Mouse (Mus musculus) forebrain, embryonic 14.5 days (tissue): ENCODE measurements at regions not wholly inside any gene's neighbourhood (a gene's known extent, or its start where the extent isn't known, plus 50 kb on each side); places are given as distances from the start of the nearest gene placed in this dataset.

Experiments used
- ATAC-seq: fragments of 200-750 bp; cut with Nextera tagmentation; 2 replicates; pipeline ENCODE4 v1.8.0; 2017; ENCODE audit warnings: mild to moderate bottlenecking, moderate library complexity
- DNase-seq: peaks from one replicate; pipeline ENCODE4 v3.0.0-alpha.2; 2015; ENCODE audit warnings: low spot score
- H3K27ac ChIP-seq: fragments of 300-500 bp; sonication (generic); 2 replicates; pipeline ENCODE4 v1.5.1; 2014; ENCODE audit warnings: low read depth, mild to moderate bottlenecking, control low read depth, low read length, moderate library complexity
- H3K27me3 ChIP-seq: fragments of 300-500 bp; sonication (generic); replicated peaks from 2 replicates; pipeline ENCODE4 v1.6.1; 2014; ENCODE audit warnings: low read length, control low read depth, mixed read lengths; ENCODE audit not compliant: control insufficient read depth, insufficient read depth
- H3K36me3 ChIP-seq: fragments of 300-500 bp; sonication (generic); 2 replicates; pipeline ENCODE4 v1.6.1; 2014; ENCODE audit warnings: low read length, control low read depth; ENCODE audit not compliant: control insufficient read depth, insufficient read depth
- H3K4me1 ChIP-seq: fragments of 300-500 bp; sonication (generic); 2 replicates; pipeline ENCODE4 v1.6.1; 2014; ENCODE audit warnings: antibody characterized with exemption, low read length, control low read depth; ENCODE audit not compliant: control insufficient read depth, insufficient read depth
- H3K4me2 ChIP-seq: fragments of 300-500 bp; sonication (generic); 2 replicates; pipeline ENCODE4 v1.6.1; 2014; ENCODE audit warnings: mild to moderate bottlenecking, control low read depth, low read length
- H3K4me3 ChIP-seq: fragments of 300-500 bp; sonication (generic); 2 replicates; pipeline ENCODE4 v1.5.1; 2014; ENCODE audit warnings: low read depth, low read length, control low read depth
- H3K9ac ChIP-seq: fragments of 300-500 bp; sonication (generic); 2 replicates; pipeline ENCODE4 v1.6.1; 2014; ENCODE audit warnings: mild to moderate bottlenecking, low read length, control low read depth, moderate library complexity
- H3K9me3 ChIP-seq: fragments of 300-500 bp; sonication (generic); replicated peaks from 2 replicates; pipeline ENCODE4 v1.6.1; 2016; ENCODE audit warnings: low read length, control low read depth, mixed read lengths; ENCODE audit not compliant: control insufficient read depth
- WGBS: fragments of 180-500 bp; shearing (Covaris S2); extraction: QIAGEN DNeasy Blood & Tissue Kit; methylation state at CpG from one replicate; pipeline ENCODE4 v1.1.7; 2014; 5-methylcytosine and 5-hydroxymethylcytosine counted together

GRCm38 (mm10) chr12:25200161-25200560 is 103.2 kb upstream of the Id2 start:
- Histone ChIP-seq H3K9ac (no peak overlapping the region), H3K27me3 (no peaks in the 10 kb centered on the region), H3K27ac (no peak overlapping the region), H3K4me3 (no peak overlapping the region), H3K4me2 (no peak overlapping the region), H3K4me1 (no peaks in the 10 kb centered on the region), H3K9me3 (no peaks in the 10 kb centered on the region), H3K36me3 (no peaks in the 10 kb centered on the region)
- DNase-seq (peak; percentile 63), ATAC-seq (no peak; the same call in 1 of the 2 replicates)
- WGBS: 80% methylated on average over 4 of the region's 4 CpGs

- Histone ChIP-seq H3K27me3 (no peaks in the 10 kb centered on the region), H3K9ac (no peak overlapping the region), H3K27ac (no peak overlapping the region), H3K4me2 (no peak overlapping the region), H3K4me3 (no peak overlapping the region), H3K36me3 (no peaks in the 10 kb centered on the region), H3K9me3 (no peaks in the 10 kb centered on the region), H3K4me1 (no peaks in the 10 kb centered on the region)
- no peak for ATAC-seq
- 48% methylated on average over 3 of the region's 4 CpGs for WGBS
- no peak for DNase-seq
Observed at GRCm38 (mm10) chr12:25197757-25198156, 100.8 kb upstream of the Id2 start.

GRCm38 (mm10) chr12:25196022-25196421 is 99.1 kb upstream of the Id2 start:
- H3K4me2 ChIP-seq: no peak overlapping the region
- ATAC-seq (no peak), DNase-seq (no peak)
- 94% methylated on average over 4 of the region's 4 CpGs for WGBS
- H3K9ac ChIP-seq: no peak overlapping the region
- H3K36me3 ChIP-seq: no peaks in the 10 kb centered on the region
- no peaks in the 10 kb centered on the region for H3K4me1 ChIP-seq
- H3K4me3 ChIP-seq: no peak overlapping the region
- H3K9me3 ChIP-seq: no peaks in the 10 kb centered on the region
- no peaks in the 10 kb centered on the region for H3K27me3 ChIP-seq
- no peak overlapping the region for H3K27ac ChIP-seq

- Histone ChIP-seq H3K4me2 (no peak overlapping the region), H3K27ac (no peak overlapping the region), H3K36me3 (no peaks in the 10 kb centered on the region), H3K4me3 (no peak overlapping the region), H3K4me1 (no peaks in the 10 kb centered on the region), H3K9me3 (no peaks in the 10 kb centered on the region), H3K27me3 (no peaks in the 10 kb centered on the region), H3K9ac (no peak overlapping the region)
- WGBS: 93% methylated on average over 6 of the region's 6 CpGs
- no peak for ATAC-seq
- DNase-seq: no peak
Observed at GRCm38 (mm10) chr12:25192216-25192615, 95.3 kb upstream of the Id2 start.

GRCm38 (mm10) chr12:25190360-25190759 is 93.4 kb upstream of the Id2 start:
- no peak overlapping the region for H3K9ac ChIP-seq
- H3K27me3 ChIP-seq: no peaks in the 10 kb centered on the region
- no peak overlapping the region for H3K27ac ChIP-seq
- H3K4me2 ChIP-seq: no peak overlapping the region
- ATAC-seq (no peak), DNase-seq (no peak)
- H3K4me3 ChIP-seq: no peak overlapping the region
- no peaks in the 10 kb centered on the region for H3K9me3 ChIP-seq
- H3K4me1 ChIP-seq: no peaks in the 10 kb centered on the region
- H3K36me3 ChIP-seq: no peaks in the 10 kb centered on the region
- WGBS: 81% methylated on average over 6 of the region's 6 CpGs

- H3K36me3 ChIP-seq: no peaks in the 10 kb centered on the region
- no peak overlapping the region for H3K27ac ChIP-seq
- H3K4me1 ChIP-seq: no peaks in the 10 kb centered on the region
- DNase-seq: peak; percentile 41
- ATAC-seq: peak; percentile 26; the same call in 1 of the 2 replicates
- no peak overlapping the region for H3K4me3 ChIP-seq
- no peak overlapping the region for H3K9ac ChIP-seq
- H3K9me3 ChIP-seq: no peaks in the 10 kb centered on the region
- WGBS: 74% methylated on average over 16 of the region's 16 CpGs
- H3K27me3 ChIP-seq: no peaks in the 10 kb centered on the region
- H3K4me2 ChIP-seq: no peak overlapping the region
Observed at GRCm38 (mm10) chr12:25189174-25189761, 92.3 kb upstream of the Id2 start.

- no peak overlapping the region for H3K4me3 ChIP-seq
- H3K9me3 ChIP-seq: no peaks in the 10 kb centered on the region
- DNase-seq (no peak), ATAC-seq (no peak)
- WGBS: 76% methylated on average over 3 of the region's 3 CpGs
- no peaks in the 10 kb centered on the region for H3K4me1 ChIP-seq
- H3K27me3 ChIP-seq: no peaks in the 10 kb centered on the region
- no peak overlapping the region for H3K4me2 ChIP-seq
- H3K9ac ChIP-seq: no peak overlapping the region
- no peaks in the 10 kb centered on the region for H3K36me3 ChIP-seq
- H3K27ac ChIP-seq: no peak overlapping the region
Observed at GRCm38 (mm10) chr12:25188556-25188955, 91.6 kb upstream of the Id2 start.

GRCm38 (mm10) chr12:25187216-25187615 is 90.3 kb upstream of the Id2 start:
- no peaks in the 10 kb centered on the region for H3K4me1 ChIP-seq
- ATAC-seq (no peak), DNase-seq (no peak)
- H3K4me3 ChIP-seq: no peak overlapping the region
- H3K27ac ChIP-seq: no peak overlapping the region
- no peak overlapping the region for H3K9ac ChIP-seq
- no peaks in the 10 kb centered on the region for H3K9me3 ChIP-seq
- H3K4me2 ChIP-seq: no peak overlapping the region
- 72% methylated on average over 3 of the region's 3 CpGs for WGBS
- no peaks in the 10 kb centered on the region for H3K36me3 ChIP-seq
- no peaks in the 10 kb centered on the region for H3K27me3 ChIP-seq

- Histone ChIP-seq H3K4me1 (no peaks in the 10 kb centered on the region), H3K36me3 (no peaks in the 10 kb centered on the region), H3K27ac (no peak overlapping the region), H3K9me3 (no peaks in the 10 kb centered on the region), H3K27me3 (no peaks in the 10 kb centered on the region), H3K9ac (no peak overlapping the region), H3K4me3 (no peak overlapping the region), H3K4me2 (no peak overlapping the region)
- DNase-seq: no peak
- 94% methylated on average over 4 of the region's 4 CpGs for WGBS
- ATAC-seq: no peak
Observed at GRCm38 (mm10) chr12:25182680-25183079, 85.7 kb upstream of the Id2 start.
